8 mouse cellular contexts compared by ENCODE assay signal in genomic region chr5:122526878-122527730, GRCm38 (mm10). TPM values are rescaled to one million over a fixed set of nuclear protein-coding genes. Genes with fewer than 3 reads are reported as not detected.
DNase-seq lines count a peak whose midpoint lies in the region; ATAC-seq and TF ChIP-seq lines count a peak whose summit lies in the region.

No protein-coding gene starts in this region.

- no peaks in the 10 kb centered on the region for H3K27me3 ChIP-seq in E14TG2a.4 (ENCODE audit: insufficient read depth, low read length)
- H3K27me3 ChIP-seq in embryonic facial prominence, embryonic 12.5 days = no peaks in the 10 kb centered on the region
- H3K27me3 ChIP-seq in hindbrain, postnatal 0 days (ENCODE audit: insufficient read depth, low read length) = no peaks in the 10 kb centered on the region
- no peaks in the 10 kb centered on the region for H3K27me3 ChIP-seq in liver, embryonic 14.5 days (ENCODE audit: control insufficient read depth, insufficient read depth, low read length)

- H3K9ac ChIP-seq in embryonic facial prominence, embryonic 12.5 days = no peak overlapping the region
- H3K9ac ChIP-seq in hindbrain, postnatal 0 days (replicated peaks; ENCODE audit: low read length) = no peak overlapping the region
- no peak overlapping the region for H3K9ac ChIP-seq in liver, embryonic 14.5 days (replicated peaks)

- H3K36me3 ChIP-seq in E14TG2a.4 (ENCODE audit: insufficient read depth, low read length) = no peaks in the 10 kb centered on the region
- no peaks in the 10 kb centered on the region for H3K36me3 ChIP-seq in embryonic facial prominence, embryonic 12.5 days
- no peaks in the 10 kb centered on the region for H3K36me3 ChIP-seq in hindbrain, postnatal 0 days (ENCODE audit: insufficient read depth, low read length)
- no peaks in the 10 kb centered on the region for H3K36me3 ChIP-seq in liver, embryonic 14.5 days (replicated peaks; ENCODE audit: control insufficient read depth, insufficient read depth, low read depth)

- no peak for TF ChIP-seq CTCF in E14TG2a.4 (conservative IDR thresholded peaks at IDR 0.05; ENCODE audit: low read length)
- TF ChIP-seq CTCF in hindbrain, postnatal 0 days (IDR thresholded peaks at IDR 0.05; ENCODE audit: low read depth) = no peak
- no peak for TF ChIP-seq CTCF in liver, embryonic 14.5 days (IDR thresholded peaks at IDR 0.05; ENCODE audit: low read depth)

- H3K9me3 ChIP-seq in E14TG2a.4 (ENCODE audit: low read length) = 0 out of 2 replicates have a peak, but pooled peaks cover 5% of the 10 kb centered on the region
- H3K9me3 ChIP-seq in embryonic facial prominence, embryonic 12.5 days = no peaks in the 10 kb centered on the region
- no peaks in the 10 kb centered on the region for H3K9me3 ChIP-seq in hindbrain, postnatal 0 days (ENCODE audit: low read length)
- no peaks in the 10 kb centered on the region for H3K9me3 ChIP-seq in liver, embryonic 14.5 days (ENCODE audit: control insufficient read depth, low read length)

- peak overlapping the region; percentile 27 for H3K4me2 ChIP-seq in embryonic facial prominence, embryonic 12.5 days (replicated peaks)
- H3K4me2 ChIP-seq in hindbrain, postnatal 0 days (ENCODE audit: low read depth, low read length) = no peak overlapping the region
- H3K4me2 ChIP-seq in liver, embryonic 14.5 days (ENCODE audit: low read depth) = no peak overlapping the region

- H3K4me3 ChIP-seq in E14TG2a.4 (replicated peaks; ENCODE audit: low read length) = peak overlapping the region; percentile 53
- no peak overlapping the region for H3K4me3 ChIP-seq in embryonic facial prominence, embryonic 12.5 days
- H3K4me3 ChIP-seq in hindbrain, postnatal 0 days (ENCODE audit: low read length) = no peak overlapping the region
- H3K4me3 ChIP-seq in liver, embryonic 14.5 days (ENCODE audit: insufficient read depth in 1 of 2, low read depth in 2 of 2, low read length in 2 of 2) = no peak overlapping the region

- H3K27ac ChIP-seq in embryonic facial prominence, embryonic 12.5 days = peak overlapping the region; percentile 74
- H3K27ac ChIP-seq in hindbrain, postnatal 0 days = peak overlapping the region; percentile 62
- H3K27ac ChIP-seq in liver, embryonic 14.5 days = no peak overlapping the region

- no peak for DNase-seq in hindbrain, postnatal 0 days (ENCODE audit: low spot score)
- no peak for DNase-seq in liver, embryonic 14.5 days (ENCODE audit: low read depth in 3 of 3, low spot score in 3 of 3)
- DNase-seq in c-Kit-positive CD71-positive TER-119-positive erythroid progenitor cells, embryonic 14.5 days (ENCODE audit: low spot score) = no peak
- DNase-seq in cerebellum, adult 9-11 months = no peak
- no peak for DNase-seq in cerebellum, adult 18-20 months
- no peak for DNase-seq in gastrocnemius, postnatal 36 days

- ATAC-seq in embryonic facial prominence, embryonic 12.5 days (ENCODE audit: insufficient number of reproducible peaks, insufficient read depth, low FRiP score, low TSS enrichment) = no peak
- ATAC-seq in hindbrain, postnatal 0 days = no peak
- 0 out of 2 replicates have a peak, but pooled peaks have one; percentile 26 for ATAC-seq in liver, embryonic 14.5 days (ENCODE audit: insufficient read depth)

- intact Hi-C loops in gastrocnemius, postnatal 36 days (cut with DNase I) = no loop called here

- WGBS in embryonic facial prominence, embryonic 12.5 days = 53% methylated on average over 15 of the region's 15 CpGs
- WGBS in hindbrain, postnatal 0 days = 58% methylated on average over 15 of the region's 15 CpGs
- 56% methylated on average over 15 of the region's 15 CpGs for WGBS in liver, embryonic 14.5 days (ENCODE audit: insufficient replicate concordance)

- H3K4me1 ChIP-seq in E14TG2a.4 (replicated peaks; ENCODE audit: low read depth, low read length) = peaks cover 63% of the 10 kb centered on the region
- H3K4me1 ChIP-seq in embryonic facial prominence, embryonic 12.5 days = peaks cover 36% of the 10 kb centered on the region
- H3K4me1 ChIP-seq in hindbrain, postnatal 0 days (ENCODE audit: insufficient read depth, low read length) = peaks cover 17% of the 10 kb centered on the region
- H3K4me1 ChIP-seq in liver, embryonic 14.5 days (replicated peaks; ENCODE audit: control insufficient read depth in 2 of 2, insufficient read depth in 2 of 2, low read length in 1 of 2) = peaks cover 0 to 4% of the 10 kb centered on the region in 2 experiments; a peak in 1 of 4 replicates

- TF ChIP-seq EP300 in liver, embryonic 14.5 days (IDR thresholded peaks at IDR 0.05; ENCODE audit: low read depth) = no peak

RNA-seq across cellular contexts. Expression of gene Atp2a2, which starts 25.1 kb away (rescaled TPM):
- 51.3 and 51.5 TPM in 2 replicates for polyA plus RNA-seq in embryonic facial prominence, embryonic 12.5 days (2016; fragmentation: Nextera tagmentation; extraction: Ambion mirVana)
- total RNA-seq in hindbrain, postnatal 0 days (2014; rRNA removed) = 200 and 204 TPM in 2 replicates
- polyA plus RNA-seq in hindbrain, postnatal 0 days (2015; fragmentation: Nextera tagmentation; extraction: Ambion mirVana) = 46.2 and 47.4 TPM in 2 replicates
- 18.9 and 25.9 TPM in 2 replicates for polyA plus RNA-seq in liver, embryonic 14.5 days (2012; rRNA removed)
- 12.8 and 13.1 TPM in 2 replicates for polyA plus RNA-seq in liver, embryonic 14.5 days (2014; fragmentation: Nextera tagmentation; extraction: Ambion mirVana)
- total RNA-seq in gastrocnemius, postnatal 36 days (2021) = 100 to 1,000 TPM; 175 to 549 TPM
